Mouse (Mus musculus) midbrain, embryonic 14.5 days (tissue): ENCODE measurements around the gene Hykk. TPM values are rescaled to one million over a fixed set of nuclear protein-coding genes. Genes with fewer than 3 reads are reported as not detected.

Source experiments
- ATAC-seq: fragments of 200-750 bp; cut with Nextera tagmentation; 2 replicates; pipeline ENCODE4 v1.8.0; 2017; ENCODE audit warnings: moderate number of reproducible peaks, moderate library complexity; ENCODE audit not compliant: low FRiP score, low TSS enrichment
- DNase-seq: peaks from one replicate; pipeline ENCODE4 v3.0.0-alpha.2; 2015
- H3K27ac ChIP-seq: fragments of 300-500 bp; sonication (generic); replicated peaks from 2 replicates; pipeline ENCODE4 v1.5.1; 2014; ENCODE audit warnings: mild to moderate bottlenecking, low read depth, low read length, moderate library complexity
- H3K27me3 ChIP-seq: fragments of 300-500 bp; sonication (generic); 2 replicates; pipeline ENCODE4 v1.6.1; 2014; ENCODE audit warnings: low read length, control low read depth, mixed read lengths; ENCODE audit not compliant: control insufficient read depth, insufficient read depth
- H3K36me3 ChIP-seq: fragments of 300-500 bp; sonication (generic); 2 replicates; pipeline ENCODE4 v1.6.1; 2014; ENCODE audit warnings: low read length, control low read depth; ENCODE audit not compliant: control insufficient read depth, insufficient read depth
- H3K4me1 ChIP-seq: fragments of 300-500 bp; sonication (generic); 2 replicates; pipeline ENCODE4 v1.6.1; 2014; ENCODE audit warnings: mild to moderate bottlenecking, antibody characterized with exemption, low read length, control low read depth; ENCODE audit not compliant: control insufficient read depth, insufficient read depth
- H3K4me2 ChIP-seq: fragments of 300-500 bp; sonication (generic); 2 replicates; pipeline ENCODE4 v1.6.1; 2014; ENCODE audit warnings: mild to moderate bottlenecking, low read length, moderate library complexity
- H3K4me3 ChIP-seq: fragments of 300-500 bp; sonication (generic); replicated peaks from 2 replicates; pipeline ENCODE4 v1.5.1; 2014; ENCODE audit warnings: low read depth, low read length
- H3K9ac ChIP-seq: fragments of 300-500 bp; sonication (generic); replicated peaks from 2 replicates; pipeline ENCODE4 v1.6.1; 2014; ENCODE audit warnings: mild to moderate bottlenecking, low read length, moderate library complexity
- H3K9me3 ChIP-seq: fragments of 300-500 bp; sonication (generic); 2 replicates; pipeline ENCODE4 v1.6.1; 2016; ENCODE audit warnings: low read length, control low read depth, mixed read lengths; ENCODE audit not compliant: control insufficient read depth
- whole genome bisulfite sequencing: fragments of 180-500 bp; shearing (Covaris S2); extraction: QIAGEN DNeasy Blood & Tissue Kit; methylation state at CpG from one replicate; pipeline ENCODE4 v1.1.7; 2014; 5-methylcytosine and 5-hydroxymethylcytosine counted together
- polyA plus RNA-seq: library from polyadenylated mRNA; unstranded; fragments of >200 nt; fragmentation: Nextera tagmentation; extraction: Ambion mirVana; gene quantifications from 2 replicates; pipeline ENCODE4 v1.2.1, GENCODE M21; 2014

Hykk gene
- polyA plus RNA-seq, 1 experiment from 2014 or later = 2.1 TPM

DNA sequence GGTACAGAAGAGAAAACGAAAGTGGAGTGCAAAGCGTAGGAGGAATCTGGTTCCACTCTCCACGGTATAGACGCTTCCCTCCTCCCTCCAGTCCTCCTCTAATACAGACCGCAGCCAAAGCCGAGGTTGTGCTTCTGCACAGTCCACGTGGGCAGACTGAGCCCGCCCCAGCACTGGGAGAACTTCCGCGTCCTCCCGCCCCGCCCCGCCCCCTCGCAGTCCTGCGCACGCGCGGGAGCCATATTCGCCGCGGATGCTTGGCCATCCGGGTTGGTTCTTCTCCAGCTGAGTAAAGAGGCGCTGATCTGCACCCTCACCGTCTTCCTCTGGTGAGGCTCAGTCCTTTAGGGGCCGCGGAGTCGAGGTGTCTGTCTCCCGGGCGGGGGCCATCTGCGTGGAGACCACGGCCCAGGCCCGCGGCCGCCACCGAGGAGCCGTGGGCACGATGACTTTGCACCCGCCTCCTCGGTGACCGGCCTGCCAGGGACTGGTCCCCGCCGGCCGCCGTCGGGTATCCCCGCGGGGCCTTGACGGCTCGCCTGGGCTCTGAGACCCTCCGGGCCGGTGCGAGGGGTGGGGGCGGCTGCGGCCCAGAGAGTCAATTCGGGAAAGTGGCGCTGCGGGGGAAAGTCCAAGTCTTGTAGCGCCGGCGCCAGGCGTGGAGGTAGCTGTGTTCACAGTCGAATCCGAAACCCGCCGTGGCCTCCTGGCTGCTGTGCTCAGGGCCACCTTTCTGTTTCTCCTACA is 33.7 kb downstream of the Hykk start, which contains the start of the genes Psma4 and AY074887:
Gene Psma4 (plus strand): TSS at position 216 of the 747 bp plus-strand sequence.
Gene AY074887 (minus strand): TSS at position 424 of the 747 bp plus-strand sequence.
- Histone ChIP-seq H3K27me3 (no peaks in the 10 kb centered on the region), H3K9ac (peak within 1 kb of the TSS; percentile 84), H3K4me3 (peak within 1 kb of the TSS; percentile 95), H3K4me1 (peaks cover 11% of the 10 kb centered on the region), H3K27ac (peak within 1 kb of the TSS; percentile 94), H3K9me3 (no peaks in the 10 kb centered on the region), H3K36me3 (peaks cover 28% of the 10 kb centered on the region), H3K4me2 (peak within 1 kb of the TSS; percentile 59)
- WGBS = under 1% methylated on average over 65 of the region's 65 CpGs
- DNase-seq (peak; percentile 97), ATAC-seq (peak; percentile 100)

DNA sequence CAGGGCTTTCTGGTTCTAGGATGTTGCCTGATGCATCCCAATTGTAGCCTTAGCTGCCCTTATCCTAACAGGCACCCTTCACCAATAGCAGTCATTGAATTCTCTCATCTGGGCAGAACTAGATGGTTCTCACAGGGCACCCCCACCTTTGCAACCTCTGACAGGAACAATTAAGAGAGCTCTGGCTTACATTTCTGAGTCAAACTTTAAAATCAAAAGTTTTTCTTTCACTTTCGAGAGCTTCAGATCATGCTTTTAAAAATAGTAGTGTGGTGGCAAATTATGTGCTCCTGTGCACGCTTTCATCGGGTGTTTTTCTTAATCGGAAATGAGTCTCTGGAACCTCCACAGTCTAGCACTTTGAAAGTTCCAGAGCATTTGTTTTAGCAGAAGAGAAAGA is 44.0 kb downstream of the Hykk start:
- Histone ChIP-seq H3K4me2 (no peak overlapping the region), H3K27me3 (no peaks in the 10 kb centered on the region), H3K4me1 (no peaks in the 10 kb centered on the region), H3K9me3 (no peaks in the 10 kb centered on the region), H3K9ac (no peak overlapping the region), H3K27ac (no peak overlapping the region), H3K4me3 (no peak overlapping the region), H3K36me3 (peaks cover 39% of the 10 kb centered on the region)
- 98% methylated on average over 4 of the region's 4 CpGs for WGBS
- no peak for DNase-seq
- no peak for ATAC-seq

DNA sequence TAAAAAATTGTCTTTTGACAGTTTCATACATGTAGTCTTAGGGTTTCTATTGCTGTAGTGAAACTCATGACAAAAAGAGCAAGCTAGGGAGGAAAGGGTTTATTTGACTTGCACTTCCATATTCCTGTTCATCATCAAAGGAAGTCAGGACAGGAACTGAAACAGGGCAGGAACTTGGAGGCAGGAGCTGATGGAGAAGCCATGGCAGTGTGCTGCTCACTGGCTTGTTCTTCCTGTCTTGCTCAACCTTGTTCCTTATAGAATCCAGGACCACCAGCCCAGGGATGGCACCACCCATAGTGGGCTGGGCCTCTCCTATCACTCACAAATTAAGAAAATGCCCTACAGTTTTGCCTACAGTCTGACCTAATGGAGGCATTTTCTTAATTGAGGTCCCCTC is 46.6 kb downstream of the Hykk start:
- Histone ChIP-seq H3K27ac (no peak overlapping the region), H3K4me3 (no peak overlapping the region), H3K9me3 (no peaks in the 10 kb centered on the region), H3K27me3 (no peaks in the 10 kb centered on the region), H3K36me3 (peaks cover 15% of the 10 kb centered on the region), H3K9ac (no peak overlapping the region), H3K4me2 (no peak overlapping the region), H3K4me1 (no peaks in the 10 kb centered on the region)
- DNase-seq = no peak
- ATAC-seq = no peak

DNA sequence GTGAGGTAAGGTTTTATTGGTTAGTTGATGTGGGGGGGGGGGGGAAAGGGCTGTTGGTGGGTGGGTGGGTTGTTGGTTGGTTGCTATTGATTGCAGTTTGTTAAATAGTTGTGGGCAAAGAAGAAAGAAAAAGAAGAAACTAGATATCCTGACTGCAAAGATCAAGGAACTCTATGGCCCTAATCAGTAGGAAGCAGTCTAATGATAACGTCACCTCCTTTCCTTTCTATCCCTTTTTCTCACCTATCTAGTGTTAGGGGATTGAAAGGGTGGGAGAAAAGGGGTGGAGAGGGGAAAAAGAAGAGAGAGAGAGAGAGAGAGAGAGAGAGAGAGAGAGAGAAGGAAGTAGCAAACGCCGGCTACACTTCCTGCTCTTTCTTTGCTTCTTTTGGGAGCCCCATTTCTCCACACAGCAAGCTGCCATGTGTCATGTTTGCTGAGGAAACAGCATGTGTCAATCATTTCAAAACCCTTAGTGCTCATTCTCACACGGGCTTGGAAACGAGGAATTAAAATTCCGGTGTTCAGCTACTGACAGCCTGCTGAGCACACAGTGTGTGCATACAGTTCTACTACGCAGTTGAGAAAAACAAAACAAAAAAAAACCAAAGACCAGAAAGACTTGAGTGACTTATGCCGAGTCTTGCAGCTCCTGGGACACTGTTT is 53.0 kb downstream of the Hykk start:
- H3K27ac ChIP-seq = no peak overlapping the region
- 72% methylated on average over 8 of the region's 8 CpGs for WGBS
- no peak for DNase-seq
- ATAC-seq = no peak
- H3K36me3 ChIP-seq = no peaks in the 10 kb centered on the region
- H3K9ac ChIP-seq = no peak overlapping the region
- H3K4me2 ChIP-seq = no peak overlapping the region
- no peaks in the 10 kb centered on the region for H3K9me3 ChIP-seq
- H3K27me3 ChIP-seq = no peaks in the 10 kb centered on the region
- H3K4me1 ChIP-seq = no peaks in the 10 kb centered on the region
- H3K4me3 ChIP-seq = no peak overlapping the region

DNA sequence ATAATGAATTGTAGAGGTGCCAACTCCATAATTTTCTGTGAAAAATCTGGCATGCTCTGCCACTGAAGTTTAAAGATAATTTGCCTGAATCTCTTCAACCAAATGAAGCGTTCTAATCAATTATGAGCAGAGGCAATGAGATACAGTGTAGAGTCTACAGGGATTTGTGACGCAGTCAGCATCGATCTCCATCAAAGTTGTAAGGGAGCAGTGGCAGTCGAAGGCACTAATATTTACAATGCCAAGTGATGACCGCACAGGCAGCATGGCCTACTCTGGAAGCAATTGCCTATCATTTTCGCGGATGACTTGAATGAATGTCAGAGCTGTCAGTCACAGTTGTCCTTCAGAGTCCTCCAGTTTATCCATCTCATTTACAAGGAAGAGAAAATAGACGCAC is 63.6 kb downstream of the Hykk start, which contains the start of gene Chrna5:
Gene Chrna5 (plus strand): TSS at position 207 of the 400 bp plus-strand sequence.
- ATAC-seq (peak; percentile 71; the same call in 1 of the 2 replicates), DNase-seq (peak; percentile 78)
- peak within 1 kb of the TSS; percentile 51 for H3K9ac ChIP-seq
- H3K9me3 ChIP-seq = no peaks in the 10 kb centered on the region
- peaks cover 13% of the 10 kb centered on the region; the same call in 1 of the 2 replicates for H3K4me1 ChIP-seq
- H3K4me3 ChIP-seq = peak within 1 kb of the TSS; percentile 50
- 13% methylated on average over 8 of the region's 8 CpGs for WGBS
- peak within 1 kb of the TSS; percentile 80 for H3K4me2 ChIP-seq
- peaks cover 29% of the 10 kb centered on the region for H3K27me3 ChIP-seq
- H3K27ac ChIP-seq = peak within 1 kb of the TSS; percentile 45; the same call in 1 of the 2 replicates
- no peaks in the 10 kb centered on the region for H3K36me3 ChIP-seq

DNA sequence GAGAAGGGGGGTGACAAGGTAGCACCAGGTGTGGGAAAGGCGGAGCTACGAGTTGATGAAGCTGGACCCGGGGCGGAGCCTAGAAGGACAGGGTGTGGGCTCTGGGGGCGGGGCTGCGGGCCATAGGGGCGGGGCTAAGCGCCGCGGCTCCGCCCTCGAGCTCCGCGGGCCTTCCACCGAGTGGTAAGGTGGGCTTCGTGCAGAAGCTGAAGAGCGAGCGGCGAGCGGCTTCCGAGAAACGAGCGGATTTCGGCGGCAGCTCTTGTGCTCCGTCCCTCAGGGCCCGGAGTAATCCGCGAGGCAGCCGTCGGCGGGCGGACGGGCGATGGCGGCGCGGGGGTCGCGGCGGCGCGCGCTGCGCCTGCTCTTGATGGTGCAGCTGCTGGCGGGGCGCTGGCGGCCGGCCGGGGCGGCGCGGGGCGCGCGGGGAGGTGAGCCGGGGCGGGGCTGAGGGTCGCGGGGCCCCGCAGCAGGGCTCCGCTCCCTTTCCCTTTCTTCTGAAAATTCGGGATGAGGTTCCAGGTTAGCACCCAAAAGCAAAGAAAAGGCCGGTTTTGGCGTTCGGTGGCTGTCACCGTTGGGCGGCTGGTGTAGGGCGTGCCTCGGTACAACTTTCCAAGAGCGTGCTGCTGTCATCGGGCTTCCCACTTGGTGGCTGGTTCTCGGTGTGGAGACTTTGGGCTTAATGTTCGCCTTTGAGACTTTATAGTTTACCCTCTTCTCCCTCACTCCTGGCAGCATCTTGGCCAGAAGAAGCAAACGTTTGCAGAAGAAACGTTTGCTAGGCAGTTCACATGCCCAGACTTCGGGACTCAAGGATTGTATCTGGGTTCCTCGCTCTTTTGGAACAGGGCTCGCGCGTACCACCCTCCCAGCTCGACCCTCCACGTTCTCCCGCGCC is 64.5 kb downstream of the Hykk start:
- WGBS = under 1% methylated on average over 79 of the region's 85 CpGs

DNA sequence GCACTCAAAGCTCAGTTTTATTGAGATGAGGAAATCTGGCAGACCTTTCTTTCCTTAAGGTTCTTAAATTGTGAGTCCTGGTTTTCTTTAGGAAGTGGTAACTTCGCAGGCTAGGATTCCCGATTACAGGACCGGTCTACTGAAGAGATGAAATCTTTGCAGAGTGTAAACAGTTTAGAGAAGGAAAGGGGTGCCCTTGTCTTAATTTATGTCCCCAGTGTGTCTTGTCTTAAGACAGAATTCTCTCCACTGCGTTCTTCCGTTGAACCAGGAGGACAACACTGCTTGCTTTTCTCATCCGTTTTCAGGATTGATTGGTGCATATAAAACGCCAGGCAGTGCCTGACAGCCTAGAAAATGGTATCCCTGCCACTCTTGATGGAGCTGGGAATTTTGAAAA is 65.3 kb downstream of the Hykk start:
- WGBS = 5% methylated on average over 7 of the region's 7 CpGs
- ATAC-seq = no peak
- peaks cover 13% of the 10 kb centered on the region; the same call in 1 of the 2 replicates for H3K4me1 ChIP-seq
- no peak overlapping the region for H3K27ac ChIP-seq
- DNase-seq = peak; percentile 10
- H3K9me3 ChIP-seq = no peaks in the 10 kb centered on the region
- H3K9ac ChIP-seq = no peak overlapping the region
- peak overlapping the region; percentile 50 for H3K4me3 ChIP-seq
- H3K4me2 ChIP-seq = peak overlapping the region; percentile 80
- H3K27me3 ChIP-seq = peaks cover 29% of the 10 kb centered on the region
- no peaks in the 10 kb centered on the region for H3K36me3 ChIP-seq

More for the DNA sequence above, 64.5 kb downstream of the Hykk start:
- peak overlapping the region; percentile 80 for H3K4me2 ChIP-seq
- peak overlapping the region; percentile 45; the same call in 1 of the 2 replicates for H3K27ac ChIP-seq
- peak overlapping the region; percentile 51 for H3K9ac ChIP-seq
- H3K9me3 ChIP-seq = no peaks in the 10 kb centered on the region
- H3K27me3 ChIP-seq = peaks cover 29% of the 10 kb centered on the region
- H3K4me3 ChIP-seq = peak overlapping the region; percentile 50
- DNase-seq (peak; percentile 81), ATAC-seq (peak; percentile 88)
- no peaks in the 10 kb centered on the region for H3K36me3 ChIP-seq
- H3K4me1 ChIP-seq = peaks cover 13% of the 10 kb centered on the region; the same call in 1 of the 2 replicates

DNA sequence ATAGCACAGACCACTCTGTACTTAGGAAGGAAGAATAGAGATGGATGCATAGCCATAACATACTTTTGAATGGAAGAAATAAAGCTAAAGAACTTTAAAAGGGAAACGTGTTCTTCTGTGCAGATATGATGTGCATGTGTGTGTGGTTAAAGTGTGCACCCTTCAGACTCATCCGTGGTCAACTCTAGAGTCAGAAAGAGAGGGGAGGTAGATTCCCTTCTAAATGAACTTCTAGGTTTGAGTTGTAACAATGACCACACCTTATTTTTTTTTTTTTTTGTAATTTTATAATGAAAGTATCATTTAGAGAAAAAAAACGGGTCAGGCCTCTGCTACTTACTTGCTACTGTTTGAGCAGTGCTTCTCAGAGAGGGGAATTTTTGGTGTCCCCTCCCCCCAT is 73.3 kb downstream of the Hykk start:
- no peaks in the 10 kb centered on the region for H3K4me1 ChIP-seq
- H3K4me3 ChIP-seq = no peak overlapping the region
- no peak overlapping the region for H3K9ac ChIP-seq
- WGBS = 84% methylated on average over 3 of the region's 3 CpGs
- H3K36me3 ChIP-seq = no peaks in the 10 kb centered on the region
- no peak overlapping the region for H3K4me2 ChIP-seq
- no peak for DNase-seq
- H3K27ac ChIP-seq = no peak overlapping the region
- no peaks in the 10 kb centered on the region for H3K9me3 ChIP-seq
- no peak for ATAC-seq
- no peaks in the 10 kb centered on the region for H3K27me3 ChIP-seq
